Mouse (Mus musculus): ENCODE measurements at regions not wholly inside any gene's neighbourhood (a gene's known extent, or its start where the extent isn't known, plus 50 kb on each side); places are given as distances from the start of the nearest gene placed in this dataset.

DNA sequence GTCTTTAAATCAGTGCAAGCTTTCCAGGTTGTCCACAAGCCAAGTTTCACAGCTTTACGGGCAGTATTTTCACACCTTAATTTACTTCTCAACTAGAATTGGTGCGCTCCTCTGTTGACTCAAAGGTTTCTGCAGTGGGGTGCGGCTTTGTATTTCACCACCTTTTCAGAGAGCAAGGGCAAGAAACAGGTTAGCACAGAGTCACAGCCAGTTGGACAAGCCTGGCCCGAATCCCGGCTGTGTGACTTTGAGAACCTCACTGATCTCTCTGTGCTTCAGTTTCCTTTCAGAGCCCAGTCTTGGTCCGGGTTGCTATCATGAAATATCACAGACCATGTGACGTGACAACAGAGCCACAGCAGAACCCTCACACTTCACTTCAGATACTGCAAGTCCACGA, 418.4 kb downstream of the Sox2 start:
- TF ChIP-seq CTCF (IDR thresholded peaks at IDR 0.05) (no peak), POLR2A (IDR thresholded peaks at IDR 0.05; ENCODE audit: insufficient read depth, low read depth, low read length) (no peak)

Measured in heart, adult 2 months (tissue).